Mouse (Mus musculus) CH12.LX (cell line): ENCODE results near the gene Tmem259. TPM values are rescaled to one million over a fixed set of nuclear protein-coding genes. Genes with fewer than 3 reads are reported as not detected.

Source experiments
- DNase-seq: peaks from one replicate; pipeline ENCODE4 v3.0.0-alpha.2; 2013; ENCODE audit errors: extremely low read depth
- H3K27ac ChIP-seq: 2 replicates; pipeline ENCODE4 v1.5.1; 2012; ENCODE audit warnings: low read depth, mild to moderate bottlenecking, control low read depth, moderate library complexity; ENCODE audit not compliant: insufficient read depth
- H3K27me3 ChIP-seq: replicated peaks from 2 replicates; pipeline ENCODE3; 2012; ENCODE audit warnings: inconsistent platforms
- H3K36me3 ChIP-seq, 2 experiments: replicated peaks in 1 of 2; 2 replicates each; pipeline versions ENCODE3 to v1.6.1; 2012; ENCODE audit warnings: inconsistent platforms in 1 of 2, low read length in 1 of 2, mild to moderate bottlenecking in 1 of 2, mixed read lengths in 1 of 2, moderate library complexity in 1 of 2; ENCODE audit not compliant: control insufficient read depth in 1 of 2, insufficient read depth in 1 of 2
- H3K4me1 ChIP-seq, 2 experiments: 2 replicates each; pipeline ENCODE4 v1.6.1; 2012; ENCODE audit warnings: inconsistent platforms in 1 of 2, moderate library complexity in 1 of 2; ENCODE audit not compliant: insufficient read depth in 2 of 2, control insufficient read depth in 1 of 2
- H3K4me2 ChIP-seq: 2 replicates; pipeline ENCODE4 v1.6.1; 2012; ENCODE audit warnings: low read depth, mild to moderate bottlenecking, control low read depth; ENCODE audit not compliant: poor library complexity, insufficient read depth, severe bottlenecking
- H3K4me3 ChIP-seq, 3 experiments: fragments of 150-350 bp in 1 of 3; sonication (generic) in 1 of 3; replicated peaks in 1 of 3; 2 replicates each; pipeline versions ENCODE3 to v1.5.1; 2011 to 2012; ENCODE audit warnings: low read depth in 2 of 3, low read length in 2 of 3, mild to moderate bottlenecking in 2 of 3, moderate library complexity in 2 of 3, control low read depth in 1 of 3, improper control_type of control experiment in 1 of 3, inconsistent platforms in 1 of 3, mixed read lengths in 1 of 3; ENCODE audit not compliant: poor library complexity in 1 of 3
- H3K79me2 ChIP-seq: replicated peaks from 2 replicates; pipeline ENCODE4 v1.6.1; 2012; ENCODE audit warnings: mild to moderate bottlenecking, moderate library complexity; ENCODE audit not compliant: control insufficient read depth, poor library complexity, insufficient read depth, severe bottlenecking; ENCODE audit errors: extremely low read depth
- H3K9ac ChIP-seq: 2 replicates; pipeline ENCODE4 v1.6.1; 2012; ENCODE audit warnings: low read depth, mild to moderate bottlenecking, control low read depth, moderate library complexity; ENCODE audit not compliant: insufficient read depth
- H3K9me3 ChIP-seq: replicated peaks from 2 replicates; pipeline ENCODE3; 2012; ENCODE audit warnings: low read length, inconsistent platforms, mixed read lengths
- BHLHE40 ChIP-seq: IDR thresholded peaks from 2 replicates; pipeline ENCODE4 v1.6.1; 2011; ENCODE audit warnings: mild to moderate bottlenecking, low read depth, low read length, improper control_type of control experiment
- ELF1 ChIP-seq: IDR thresholded peaks from 2 replicates; pipeline ENCODE4 v1.6.1; 2014; ENCODE audit warnings: low read depth, mild to moderate bottlenecking, inconsistent platforms, low read length, improper control_type of control experiment
- EP300 ChIP-seq: IDR thresholded peaks from 2 replicates; pipeline ENCODE4 v1.6.1; 2011; ENCODE audit warnings: low read length, improper control_type of control experiment
- ETS1 ChIP-seq: conservative IDR thresholded peaks from 2 replicates; pipeline ENCODE4 v1.6.1; 2012; ENCODE audit warnings: low read depth, mild to moderate bottlenecking, inconsistent platforms, low read length, improper control_type of control experiment, moderate library complexity
- JUND ChIP-seq: conservative IDR thresholded peaks from 2 replicates; pipeline ENCODE4 v1.6.1; 2011; ENCODE audit warnings: low read depth, low read length, improper control_type of control experiment
- MAFK ChIP-seq: IDR thresholded peaks from 2 replicates; pipeline ENCODE4 v1.6.1; 2011; ENCODE audit warnings: low read length, improper control_type of control experiment; ENCODE audit not compliant: insufficient replicate concordance
- MAX ChIP-seq: IDR thresholded peaks from 2 replicates; pipeline ENCODE4 v1.6.1; 2011; ENCODE audit warnings: low read length, improper control_type of control experiment
- MAZ ChIP-seq: IDR thresholded peaks from 2 replicates; pipeline ENCODE4 v1.6.1; 2012; ENCODE audit warnings: low read depth, mild to moderate bottlenecking, inconsistent platforms, low read length, improper control_type of control experiment, moderate library complexity
- NELFE ChIP-seq: IDR thresholded peaks from 2 replicates; pipeline ENCODE4 v1.6.1; 2011; ENCODE audit warnings: low read depth, low read length, improper control_type of control experiment
- PAX5 ChIP-seq: IDR thresholded peaks from 2 replicates; pipeline ENCODE4 v1.6.1; 2012; ENCODE audit warnings: low read length, inconsistent platforms, mixed read lengths
- POLR2AphosphoS2 ChIP-seq: IDR thresholded peaks from 2 replicates; pipeline ENCODE4 v1.6.1; 2011; ENCODE audit warnings: low read depth, low read length, improper control_type of control experiment
- RAD21 ChIP-seq: IDR thresholded peaks from 2 replicates; pipeline ENCODE4 v1.6.1; 2011; ENCODE audit warnings: low read depth, mild to moderate bottlenecking, low read length, improper control_type of control experiment, moderate library complexity
- RCOR1 ChIP-seq: conservative IDR thresholded peaks from 2 replicates; pipeline ENCODE4 v1.6.1; 2012; ENCODE audit warnings: low read depth, mild to moderate bottlenecking, inconsistent platforms, low read length, improper control_type of control experiment
- TCF12 ChIP-seq: IDR thresholded peaks from 2 replicates; pipeline ENCODE4 v1.6.1; 2014; ENCODE audit warnings: low read depth, mild to moderate bottlenecking, inconsistent platforms, low read length, improper control_type of control experiment
- UBTF ChIP-seq: IDR thresholded peaks from 2 replicates; pipeline ENCODE4 v1.6.1; 2012; ENCODE audit warnings: low read depth, mild to moderate bottlenecking, inconsistent platforms, low read length, improper control_type of control experiment, moderate library complexity
- dilution Hi-C: fragments of 300-500 bp; cut with MboI; formaldehyde crosslinking; loops from 2 replicates; pipeline ENCODE4 v1.14.3; 2020; ENCODE audit warnings: low sequenced_read_pairs; ENCODE audit not compliant: extremely low pct_unique_long_range_greater_than_20kb, extremely low pct_ligation_motif_present
- in situ Hi-C: fragments of 300-500 bp; cut with MboI; formaldehyde crosslinking; loops from 3 replicates; pipeline ENCODE4 v1.14.3; 2019; ENCODE audit warnings: low sequenced_read_pairs, low pct_ligation_motif_present, low pct_unique_long_range_greater_than_20kb, mixed read lengths
- polyA plus RNA-seq: library from polyadenylated mRNA; unstranded; fragments of >175 nt; gene quantifications from 2 replicates; pipeline ENCODE4 v1.2.1, GENCODE M21; 2012; ENCODE audit warnings: low read depth; ENCODE audit not compliant: insufficient read length
- total RNA-seq, 2 experiments: library from RNA; depleted of rRNA; stranded (reverse); fragments of 300-350 nt in 1 of 2; fragments of >200 nt in 1 of 2; gene quantifications; 2 replicates each; pipeline ENCODE4 v1.2.3; 2012 to 2014

Tmem259 gene
- total and polyA plus RNA-seq, 3 experiments: 50.1 to 84.2 (median 71.7) TPM

GRCm38 (mm10) chr10:79970415-79971182 is 13.5 kb downstream of the Tmem259 start, which contains the start of gene Grin3b:
Grin3b (plus strand) TSS chr10:79970715.
- no peaks in the 10 kb centered on the region for H3K27me3 ChIP-seq
- H3K36me3 ChIP-seq: peaks cover 62 to 90% of the 10 kb centered on the region in 2 experiments
- no peaks in the 10 kb centered on the region for H3K4me1 ChIP-seq
- no peak within 1 kb of the TSS for H3K27ac ChIP-seq
- H3K9ac ChIP-seq: no peak within 1 kb of the TSS
- no peak within 1 kb of the TSS for H3K4me3 ChIP-seq
- H3K79me2 ChIP-seq: no peaks in the 10 kb centered on the region
- peaks cover 2% of the 10 kb centered on the region for H3K9me3 ChIP-seq
- in situ Hi-C loops (no loop called here), dilution Hi-C loops (no loop called here)
- no peak within 1 kb of the TSS for H3K4me2 ChIP-seq
- TF ChIP-seq BHLHE40: no peak
- no peak for TF ChIP-seq MAZ
- no peak for TF ChIP-seq RCOR1
- TF ChIP-seq RAD21: no peak
- no peak for TF ChIP-seq UBTF
- TF ChIP-seq MAFK: no peak
- TF ChIP-seq EP300: no peak
- no peak for TF ChIP-seq ELF1
- no peak for TF ChIP-seq PAX5
- TF ChIP-seq MAX: no peak
- no peak for TF ChIP-seq ETS1
- DNase-seq: no peak

- in situ Hi-C loops (no loop called here), dilution Hi-C loops (no loop called here)
- no peaks in the 10 kb centered on the region for H3K4me1 ChIP-seq
Observed at GRCm38 (mm10) chr10:79969124-79969568, 15.0 kb downstream of the Tmem259 start.

More at GRCm38 (mm10) chr10:79969124-79969568, 15.0 kb downstream of the Tmem259 start:
- Histone ChIP-seq H3K4me2 (no peak overlapping the region), H3K27me3 (no peaks in the 10 kb centered on the region), H3K79me2 (no peaks in the 10 kb centered on the region), H3K36me3 (peaks cover 64 to 92% of the 10 kb centered on the region in 2 experiments), H3K4me3 (no peak overlapping the region), H3K9me3 (no peaks in the 10 kb centered on the region), H3K9ac (no peak overlapping the region), H3K27ac (no peak overlapping the region)
- no peak for DNase-seq
- no peak for TF ChIP-seq NELFE
- TF ChIP-seq MAZ: no peak
- TF ChIP-seq RAD21: no peak
- no peak for TF ChIP-seq JUND
- no peak for TF ChIP-seq TCF12
- peak; percentile 31; the same call in 1 of the 2 replicates for TF ChIP-seq POLR2AphosphoS2
